Mouse (Mus musculus): ENCODE measurements around the gene Hist1h2bh. TPM values are rescaled to one million over a fixed set of nuclear protein-coding genes. Genes with fewer than 3 reads are reported as not detected.

Hist1h2bh gene
- total RNA-seq, 2 experiments from 2014 or later = 1.8 to 2.2 TPM

DNA sequence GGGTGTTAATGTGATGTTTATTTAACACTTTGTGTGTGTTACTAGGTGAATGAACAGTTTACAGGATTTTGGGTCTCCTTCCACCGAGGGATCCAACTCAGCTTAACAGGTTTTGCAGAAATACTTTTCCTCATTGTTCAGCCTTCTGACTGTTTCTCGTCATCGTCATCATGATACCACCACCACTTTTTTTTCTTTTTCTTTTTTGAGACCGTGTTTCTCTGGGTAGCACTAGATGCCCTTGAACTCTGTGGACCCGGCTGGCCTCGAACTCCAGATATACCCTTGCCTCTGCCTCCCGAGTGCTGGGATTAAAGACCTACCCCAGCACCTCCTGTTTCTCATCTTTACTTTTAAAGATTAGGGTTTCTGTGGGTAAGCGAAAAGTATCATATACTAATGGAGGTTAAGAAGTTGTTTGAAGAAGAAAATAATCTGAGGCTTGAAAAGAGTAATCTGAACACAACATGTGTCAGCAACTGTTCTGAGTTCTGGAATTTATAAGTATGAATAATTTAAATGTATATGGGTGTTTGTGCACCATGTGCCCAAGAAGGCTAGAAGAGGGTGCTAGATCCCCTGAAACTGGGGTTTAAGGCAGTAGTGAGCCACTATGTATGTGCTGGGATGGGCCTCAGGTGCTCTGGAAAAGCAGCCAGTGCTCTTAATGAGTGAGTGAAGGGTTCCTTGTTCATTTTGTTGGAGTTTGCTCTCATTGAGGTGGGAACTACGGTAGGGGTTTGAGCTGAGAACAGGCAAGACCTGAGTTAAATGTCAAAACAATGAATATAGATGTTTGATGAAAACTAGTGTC is 10.7 kb downstream of the Hist1h2bh start:
- no peak for DNase-seq (ENCODE audit: low spot score in 2 of 2)

DNA sequence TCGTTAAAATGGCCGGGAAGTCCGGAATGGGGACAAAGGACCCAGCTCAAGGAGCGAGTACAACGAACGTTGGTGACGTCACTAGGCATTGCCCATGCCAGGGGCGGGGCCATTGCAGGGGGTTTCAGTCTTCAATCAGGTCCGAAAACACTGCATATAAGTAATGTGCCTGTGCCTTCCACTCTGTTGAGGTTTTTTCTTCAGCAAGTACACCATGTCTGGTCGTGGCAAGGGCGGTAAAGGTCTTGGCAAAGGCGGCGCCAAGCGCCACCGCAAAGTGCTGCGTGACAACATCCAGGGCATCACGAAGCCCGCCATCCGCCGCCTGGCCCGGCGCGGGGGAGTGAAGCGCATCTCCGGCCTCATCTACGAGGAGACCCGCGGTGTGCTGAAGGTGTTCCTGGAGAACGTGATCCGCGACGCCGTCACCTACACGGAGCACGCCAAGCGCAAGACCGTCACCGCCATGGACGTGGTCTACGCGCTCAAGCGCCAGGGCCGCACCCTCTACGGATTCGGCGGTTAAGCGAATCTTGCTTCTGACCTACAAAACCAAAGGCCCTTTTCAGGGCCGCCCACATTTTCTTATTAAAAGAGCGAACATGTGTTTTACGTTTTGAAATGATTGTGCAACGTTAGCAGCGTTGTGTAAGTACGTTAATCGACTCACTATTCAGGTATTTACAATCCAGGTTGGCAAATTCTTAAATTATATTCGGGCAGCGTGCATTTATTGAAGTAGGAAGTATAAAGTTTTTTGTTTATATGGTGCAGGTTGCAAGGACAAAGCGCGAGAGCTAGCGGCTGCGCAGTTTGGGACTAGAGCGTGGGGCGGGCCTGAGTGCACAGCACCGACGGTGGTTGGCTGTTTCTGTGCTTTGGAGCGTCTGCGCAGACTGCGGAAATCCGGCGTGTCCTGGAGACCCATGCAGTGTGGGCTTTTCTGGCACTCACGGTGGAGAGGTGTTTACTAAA is 12.0 kb downstream of the Hist1h2bh start, which contains the start of gene Hist1h4h:
TSS of gene Hist1h4h (plus strand) at position 150 of the 975 bp plus-strand sequence.
- DNase-seq (ENCODE audit: low spot score in 2 of 2) = peak; percentile 87 to 94

DNA sequence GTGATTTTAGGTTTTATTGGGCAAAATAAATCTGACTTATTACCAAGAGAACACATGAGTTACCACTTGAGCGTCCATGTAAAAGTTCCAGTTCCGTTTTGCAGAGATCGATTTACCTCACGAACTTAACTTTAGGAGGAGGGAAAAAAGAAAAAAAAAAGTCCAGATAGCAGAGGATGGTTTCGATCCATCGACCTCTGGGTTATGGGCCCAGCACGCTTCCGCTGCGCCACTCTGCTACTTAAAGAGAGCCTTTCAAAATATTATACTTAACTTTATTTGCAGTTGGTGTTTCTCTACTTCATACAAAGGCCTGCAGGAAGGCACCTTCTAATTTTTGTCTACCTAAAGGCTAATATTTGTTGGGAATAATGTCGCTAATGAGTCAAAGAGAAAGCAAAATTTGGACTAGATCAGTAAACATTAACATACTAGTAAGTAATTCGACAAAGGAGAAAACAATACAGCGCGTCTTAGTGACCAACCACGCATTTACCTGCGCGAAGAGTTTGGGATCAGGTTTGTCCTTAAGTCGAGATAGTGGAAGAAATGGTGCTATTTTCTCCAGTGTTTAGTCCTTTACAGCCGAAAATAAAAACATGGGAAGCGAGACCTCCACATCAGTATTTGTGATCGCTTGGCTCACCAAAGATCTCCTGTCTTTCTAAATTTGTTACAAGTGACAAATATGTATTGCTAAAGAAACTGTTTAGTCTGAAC is 12.9 kb downstream of the Hist1h2bh start:
- DNase-seq (ENCODE audit: low spot score in 2 of 2) = peak; percentile 51 to 71

DNA sequence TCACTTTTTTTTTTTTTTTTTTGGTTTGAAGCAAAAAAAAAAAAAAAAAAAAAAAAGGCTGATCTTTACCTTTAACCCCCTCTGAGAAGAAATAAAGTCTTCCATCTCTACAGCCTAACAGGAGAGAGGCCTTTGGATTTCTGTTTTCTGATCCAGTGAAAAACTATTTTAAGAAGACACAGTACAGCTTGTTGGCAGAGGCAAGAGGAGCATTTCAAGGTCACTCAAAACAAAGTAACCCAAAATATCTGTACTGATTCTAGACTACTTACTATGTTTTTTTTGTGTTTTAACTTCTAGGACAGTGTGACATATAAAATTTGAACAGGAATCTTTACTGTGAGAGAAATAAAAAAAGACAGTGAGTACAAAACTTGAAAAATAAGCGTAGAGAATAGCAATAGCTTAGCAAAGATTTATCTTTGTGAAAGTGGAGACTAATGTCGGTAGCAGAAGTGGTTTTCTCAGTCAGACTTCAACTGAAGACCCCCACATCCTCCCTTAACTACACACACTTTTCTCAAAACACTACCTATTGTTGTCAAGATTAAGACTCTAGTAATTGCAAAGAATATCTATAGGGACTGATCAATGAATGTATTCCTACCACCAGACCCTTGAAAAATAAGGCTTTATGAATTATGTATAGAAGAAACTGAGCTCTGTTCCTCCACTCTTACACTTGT is 13.6 kb downstream of the Hist1h2bh start:
- no peak for DNase-seq (ENCODE audit: low spot score in 2 of 2)

DNA sequence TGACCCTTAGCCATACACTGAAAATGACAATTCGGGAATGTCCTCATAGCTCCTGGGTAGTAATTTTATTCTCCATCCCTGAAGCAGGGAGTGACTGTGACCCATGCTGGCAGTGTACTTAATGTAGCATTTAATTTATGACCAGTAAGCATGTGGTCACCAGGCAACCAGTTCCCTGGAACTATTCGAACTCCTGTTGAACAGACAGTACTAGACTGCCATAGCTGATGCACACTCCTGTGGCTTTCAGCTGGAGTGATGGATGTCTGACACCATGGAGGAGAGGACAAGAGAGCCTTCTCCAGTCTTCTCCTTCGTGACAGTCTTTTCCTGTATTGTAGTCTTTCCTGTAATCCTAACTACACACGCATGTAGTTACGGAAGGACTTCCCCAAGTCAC is 14.2 kb downstream of the Hist1h2bh start:
- DNase-seq (ENCODE audit: low spot score in 2 of 2) = no peak

DNA sequence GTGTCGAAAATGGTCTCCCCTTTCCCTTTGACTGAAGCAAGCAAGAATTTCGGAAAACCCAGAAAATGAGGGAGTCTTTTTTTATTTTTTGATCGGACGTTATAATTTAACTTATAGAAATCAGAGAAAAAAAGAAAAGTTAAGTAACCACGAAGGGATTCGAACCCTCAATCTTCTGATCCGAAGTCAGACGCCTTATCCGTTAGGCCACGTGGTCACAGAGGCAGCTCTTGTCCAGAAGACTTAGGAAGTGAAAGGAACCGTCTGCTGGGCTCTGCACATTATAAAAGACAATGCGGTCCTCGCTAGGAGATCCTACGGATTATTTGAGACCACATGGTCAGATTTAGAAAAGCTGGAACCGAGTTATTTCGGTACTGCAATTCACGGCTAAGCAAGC is 16.9 kb downstream of the Hist1h2bh start:
- DNase-seq (ENCODE audit: low spot score in 2 of 2) = peak; percentile 90 to 97

DNA sequence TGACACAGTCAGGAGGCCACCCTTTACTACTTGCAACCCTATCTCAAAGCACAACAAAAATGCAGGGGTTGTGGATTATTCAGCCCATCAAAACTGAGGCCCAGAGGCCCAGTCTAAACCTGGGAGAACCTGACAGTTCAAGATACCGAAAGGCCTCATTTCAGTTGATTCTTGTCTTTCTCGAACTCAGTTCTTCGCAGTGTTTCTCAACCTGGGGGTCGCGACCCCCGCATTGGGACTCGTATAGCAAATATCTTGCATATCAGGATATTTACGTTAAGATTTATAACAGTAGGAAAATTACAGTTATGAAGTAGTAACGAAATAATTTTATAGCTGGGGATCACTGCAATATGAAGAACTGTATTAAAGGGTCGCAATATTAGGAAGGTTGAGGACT is 17.3 kb downstream of the Hist1h2bh start:
- DNase-seq (ENCODE audit: low spot score in 2 of 2) = no peak

DNA sequence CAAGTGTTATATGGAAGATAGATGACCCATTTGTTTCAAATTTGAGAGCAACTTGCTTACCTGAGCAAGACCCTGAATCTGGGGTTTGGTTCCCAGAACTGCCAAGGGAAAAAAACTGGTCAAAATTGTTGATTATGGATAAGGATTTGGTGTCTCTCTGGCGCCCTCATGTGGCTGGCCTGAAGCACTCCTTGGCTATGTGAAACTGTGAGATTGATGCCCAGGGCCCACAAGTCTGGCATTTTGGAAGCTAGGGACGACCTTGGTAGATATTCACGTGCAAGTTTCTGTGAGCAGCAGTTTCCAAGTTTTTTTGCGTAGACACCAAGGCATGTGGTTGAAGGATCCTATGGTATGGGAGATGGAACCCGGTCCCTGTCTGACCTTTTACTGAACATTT is 18.5 kb downstream of the Hist1h2bh start:
- DNase-seq (ENCODE audit: low spot score in 2 of 2) = peak; percentile 81 to 83

DNA sequence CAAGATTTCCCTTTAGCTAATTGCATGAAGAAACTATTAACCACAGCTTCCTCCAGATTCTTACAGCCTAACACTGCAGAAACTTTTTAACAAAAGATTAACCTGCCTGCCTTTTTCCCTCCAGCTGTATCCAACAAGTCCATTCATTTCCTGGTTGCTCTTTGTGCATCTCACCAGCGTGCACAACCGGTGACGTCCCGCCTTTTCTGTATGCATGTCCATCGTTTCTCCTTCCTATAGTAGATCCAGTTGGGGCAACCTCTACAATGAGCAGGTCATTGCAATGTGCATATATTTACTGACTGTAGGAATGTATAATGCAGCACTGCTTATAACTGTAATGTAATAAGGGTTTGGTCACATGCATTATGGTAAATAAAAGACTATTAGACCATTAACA is 19.2 kb downstream of the Hist1h2bh start:
- no peak for DNase-seq (ENCODE audit: low spot score in 2 of 2)

DNA sequence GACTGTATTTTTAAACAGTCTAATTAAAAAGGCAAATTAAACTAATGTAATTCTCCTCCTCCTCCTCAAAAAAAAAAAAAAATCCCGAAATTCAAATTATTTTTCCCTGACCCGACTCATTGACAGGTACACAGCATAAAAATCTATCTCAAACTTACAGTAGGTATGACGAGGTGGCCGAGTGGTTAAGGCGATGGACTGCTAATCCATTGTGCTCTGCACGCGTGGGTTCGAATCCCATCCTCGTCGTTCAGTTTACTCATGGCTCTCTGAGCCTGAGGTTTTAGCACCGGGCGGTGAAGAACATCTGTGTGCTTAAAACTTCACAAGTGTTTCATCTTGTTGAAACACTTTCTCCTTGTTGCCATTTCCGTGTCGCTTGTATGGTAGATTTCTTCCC is 21.5 kb downstream of the Hist1h2bh start:
- DNase-seq (ENCODE audit: low spot score in 2 of 2) = peak; percentile 69 to 80

DNA sequence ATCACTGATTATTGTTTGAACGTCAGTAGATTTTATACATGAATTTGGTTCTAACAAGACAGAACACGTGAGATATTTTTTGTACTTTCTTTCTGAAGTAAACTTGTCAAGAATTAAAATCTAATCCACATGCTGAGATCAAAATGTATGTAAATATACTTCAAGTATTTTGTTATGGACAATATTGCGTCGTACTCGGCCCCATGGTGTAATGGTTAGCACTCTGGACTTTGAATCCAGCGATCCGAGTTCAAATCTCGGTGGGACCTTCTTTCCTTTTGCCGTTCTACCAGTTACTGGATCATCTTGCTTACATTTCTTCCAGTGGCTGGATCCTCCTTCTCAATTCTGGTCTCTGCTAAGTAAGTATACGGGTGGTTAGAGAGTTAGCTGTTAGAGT is 23.8 kb downstream of the Hist1h2bh start:
- DNase-seq (ENCODE audit: low spot score in 2 of 2) = peak; percentile 74 to 82

DNA sequence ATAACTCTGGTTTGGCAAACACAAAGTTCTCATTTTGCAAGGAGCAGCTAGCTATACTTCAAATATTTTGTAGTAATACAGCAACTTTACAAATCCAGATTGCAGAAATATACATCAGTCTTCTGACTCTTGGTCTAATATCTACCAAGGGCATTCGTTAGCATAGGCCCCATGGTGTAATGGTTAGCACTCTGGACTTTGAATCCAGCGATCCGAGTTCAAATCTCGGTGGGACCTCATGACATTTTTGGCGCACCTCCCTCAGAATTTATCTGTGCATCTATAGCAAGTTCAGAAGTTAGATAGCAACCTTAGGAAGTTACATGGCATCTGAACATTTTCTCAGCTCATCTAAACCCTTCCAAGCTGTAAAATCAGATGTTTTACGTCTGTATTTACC is 24.3 kb downstream of the Hist1h2bh start:
- DNase-seq (ENCODE audit: low spot score in 2 of 2) = peak; percentile 78 to 86

DNA sequence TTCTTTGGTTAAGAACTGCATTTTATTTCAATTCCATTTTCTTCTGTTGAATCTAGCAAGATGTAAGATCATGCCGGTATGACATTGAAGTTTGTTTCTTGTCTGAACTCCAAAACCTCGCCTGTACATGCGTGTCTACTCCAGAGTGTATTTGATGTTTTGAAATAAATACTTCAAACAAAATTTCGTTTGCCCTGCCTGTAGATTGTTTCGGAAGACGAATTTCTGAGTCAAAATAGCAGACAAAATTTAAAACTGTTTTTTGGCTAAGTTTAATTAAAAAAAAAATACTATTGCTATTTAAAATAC is 24.9 kb downstream of the Hist1h2bh start:
- DNase-seq (ENCODE audit: low spot score in 2 of 2) = no peak

DNA sequence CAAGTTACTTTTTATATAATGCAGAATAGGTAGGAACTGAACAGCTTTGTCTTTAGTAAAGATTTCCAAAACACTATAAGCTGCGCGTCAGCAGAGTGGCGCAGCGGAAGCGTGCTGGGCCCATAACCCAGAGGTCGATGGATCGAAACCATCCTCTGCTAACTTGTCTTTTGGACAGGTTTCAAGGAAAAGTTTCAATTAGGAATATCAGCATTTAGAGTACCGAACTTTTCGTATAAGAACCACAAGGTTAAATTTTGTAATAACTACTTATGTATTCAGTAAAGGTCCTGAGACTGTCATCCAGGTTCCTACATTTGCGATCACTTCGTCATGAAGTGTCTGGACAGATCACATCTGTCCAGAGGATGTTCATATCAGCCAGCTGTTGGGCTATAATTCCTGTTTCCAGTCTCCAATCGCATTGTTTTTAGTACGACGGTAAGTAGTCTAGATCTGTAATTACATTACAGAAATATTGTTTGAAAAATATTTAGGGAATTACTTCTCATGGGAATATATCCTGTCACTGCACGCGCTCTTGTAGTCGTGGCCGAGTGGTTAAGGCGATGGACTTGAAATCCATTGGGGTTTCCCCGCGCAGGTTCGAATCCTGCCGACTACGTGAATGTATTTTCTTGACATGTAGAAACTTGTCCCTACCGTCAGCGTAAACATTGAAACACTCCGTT is 25.4 kb downstream of the Hist1h2bh start:
- DNase-seq (ENCODE audit: low spot score in 2 of 2) = peak; percentile 86 to 88

DNA sequence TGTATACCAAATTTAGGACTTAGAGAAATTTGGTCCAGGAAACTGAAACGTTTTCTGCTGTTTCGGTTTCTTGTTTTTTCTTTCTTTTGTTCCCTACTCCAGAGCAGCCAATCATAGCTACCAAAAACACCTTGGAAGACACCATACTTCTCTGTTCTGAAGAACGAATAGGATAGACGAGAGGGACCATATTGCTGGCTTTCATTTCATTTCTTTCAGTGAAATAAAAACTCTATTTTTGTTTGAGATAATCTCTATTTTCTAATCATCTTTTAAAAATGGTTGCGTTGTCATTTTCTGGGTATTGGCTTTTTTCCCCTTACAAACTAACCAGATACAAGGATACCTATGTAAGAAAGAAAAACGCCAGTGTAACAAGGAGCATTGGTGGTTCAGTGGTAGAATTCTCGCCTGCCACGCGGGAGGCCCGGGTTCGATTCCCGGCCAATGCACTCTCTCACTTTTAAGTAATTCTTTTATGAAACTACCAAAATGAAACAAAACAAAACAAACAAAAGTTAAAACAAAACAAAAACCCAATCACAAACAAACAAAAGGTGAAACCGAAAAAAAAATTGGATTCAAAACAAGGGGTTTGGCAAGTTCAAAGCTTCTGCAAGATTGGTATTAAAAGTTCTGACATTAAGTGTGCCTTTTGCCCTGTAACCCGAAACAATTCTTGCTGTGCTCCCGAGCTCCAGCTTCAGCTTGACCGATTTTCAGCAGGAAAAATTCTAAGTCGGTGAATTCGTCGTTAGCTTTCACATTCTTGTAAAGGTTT is 26.2 kb downstream of the Hist1h2bh start:
- DNase-seq (ENCODE audit: low spot score in 2 of 2) = peak; percentile 74 to 76

DNA sequence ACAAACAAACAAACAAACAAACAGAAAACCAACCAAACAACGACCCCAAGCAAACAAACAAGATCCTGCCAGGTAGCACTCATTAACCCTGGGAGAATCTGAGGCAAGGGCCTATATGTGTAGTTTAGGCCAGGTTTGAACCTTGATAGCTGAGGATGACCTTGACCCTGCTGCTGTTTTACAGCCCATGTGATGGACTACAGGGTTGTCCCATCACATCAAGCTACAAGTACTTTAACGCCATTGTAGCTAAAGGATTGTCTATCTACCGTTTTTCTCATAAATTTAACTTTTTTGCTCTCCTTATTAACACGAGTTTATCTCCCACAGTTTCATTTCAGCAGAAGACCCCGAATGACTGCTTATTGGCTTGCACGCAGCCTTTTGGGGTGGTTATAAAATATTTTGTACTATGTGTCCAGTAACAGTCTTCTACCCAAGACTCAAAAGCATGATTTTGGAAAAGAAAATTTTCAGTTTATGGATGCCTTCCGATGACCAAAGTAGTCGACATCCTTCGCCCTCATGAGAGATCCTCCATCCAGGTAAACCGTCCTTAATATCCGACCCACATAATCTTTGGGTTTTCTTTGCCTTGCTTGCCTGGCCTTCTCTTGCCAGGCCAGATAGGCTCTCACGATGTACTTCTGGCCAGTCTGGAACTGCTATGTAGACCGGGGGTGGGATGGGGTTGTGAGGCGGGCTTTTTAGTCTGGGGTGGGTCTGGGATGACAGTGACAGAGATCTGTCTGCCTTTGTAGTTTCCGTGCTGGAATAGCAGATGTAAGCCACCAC is 27.2 kb downstream of the Hist1h2bh start:
- no peak for DNase-seq (ENCODE audit: low spot score in 2 of 2)

DNA sequence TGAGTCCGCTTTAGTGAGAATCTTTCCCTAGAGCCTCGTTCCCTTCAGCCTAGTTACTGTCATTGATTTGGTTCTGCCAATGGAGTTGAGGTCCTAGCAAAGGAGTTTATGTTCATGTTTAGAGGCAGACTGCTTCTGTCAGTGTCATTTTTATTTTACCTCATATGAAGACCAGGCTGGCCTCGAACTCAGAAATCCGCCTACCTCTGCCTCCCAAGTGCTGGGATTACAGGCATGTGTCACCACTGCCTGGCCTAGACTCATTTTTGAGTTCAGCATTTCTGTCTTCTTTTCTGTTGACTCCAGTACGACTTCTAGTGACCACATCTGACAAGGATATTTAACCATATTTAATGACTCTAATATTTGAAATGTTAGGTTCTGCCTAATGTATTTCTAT is 27.9 kb downstream of the Hist1h2bh start:
- DNase-seq (ENCODE audit: low spot score in 2 of 2) = no peak

DNA sequence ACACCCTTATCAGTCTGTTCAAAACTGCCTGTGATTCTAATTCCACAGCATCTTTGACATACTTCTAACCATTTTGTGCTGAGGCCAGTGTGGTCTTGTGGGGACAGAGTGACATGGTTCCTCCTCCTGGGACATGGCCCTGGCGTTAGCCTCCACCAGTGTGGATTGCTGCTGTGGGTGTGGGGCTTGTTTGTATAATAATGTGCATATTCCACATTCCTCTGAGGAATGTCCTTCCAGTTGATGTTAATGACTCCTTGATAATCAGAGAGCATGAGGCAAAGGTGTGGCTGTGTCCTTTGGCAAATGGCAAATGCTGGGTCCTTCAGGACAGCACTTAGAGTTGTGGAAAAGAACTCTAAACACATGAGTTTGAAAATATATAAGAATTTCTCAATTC is 29.7 kb downstream of the Hist1h2bh start:
- DNase-seq (ENCODE audit: low spot score in 2 of 2) = no peak

DNA sequence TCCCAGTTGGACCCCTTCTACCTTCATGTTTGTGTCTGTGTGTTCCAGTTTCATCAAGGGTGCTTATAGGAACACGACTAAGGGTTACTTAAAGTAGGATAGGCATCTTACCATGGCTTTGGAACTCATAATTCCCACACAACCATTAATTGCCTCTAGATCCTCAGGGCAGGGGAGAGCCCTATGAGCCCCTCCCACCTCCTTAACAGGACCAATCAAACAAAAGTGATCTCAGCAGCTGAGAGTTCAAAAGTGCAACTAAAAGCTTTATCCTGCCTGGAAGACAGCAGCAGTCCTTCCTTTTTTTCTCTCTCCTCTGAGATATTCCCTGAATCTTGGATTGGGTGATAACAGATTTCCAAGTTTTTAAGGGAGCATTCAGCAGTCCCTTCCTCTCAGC is 33.1 kb downstream of the Hist1h2bh start:
- no peak for DNase-seq (ENCODE audit: low spot score in 2 of 2)

Measured in adrenal gland, adult 18-20 months (tissue).